ENCODE assay signal across 16 mouse cellular contexts in the genomic region with DNA sequence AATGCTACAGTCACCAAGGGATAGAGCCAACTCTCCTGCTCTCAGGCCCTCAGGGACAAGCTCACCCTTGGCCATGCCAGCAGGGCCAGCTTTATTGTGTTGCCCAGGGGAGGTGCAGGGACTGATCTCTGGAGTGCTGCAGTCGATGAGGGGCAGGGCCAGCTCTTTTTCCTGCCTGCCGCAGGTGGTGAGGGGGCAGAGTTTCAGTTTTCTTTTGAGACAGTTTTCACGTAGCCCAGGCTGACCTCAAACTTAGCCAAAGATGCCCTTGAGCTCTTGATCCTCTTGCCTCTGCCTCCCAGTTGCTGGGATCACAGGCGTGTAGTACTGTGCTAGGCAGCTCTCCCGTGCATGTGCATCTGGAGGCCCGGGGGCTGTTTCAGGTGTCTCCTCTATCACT. TPM values are rescaled to one million over a fixed set of nuclear protein-coding genes. Genes with fewer than 3 reads are reported as not detected.
"Had no signal": no experiment of that assay in that cellular context is flagged by ENCODE, and none has a peak within 500 bp of the region (broad histone marks: within the 10 kb centered on the region; RNA-seq: fewer than 3 reads in every experiment).

No protein-coding gene starts in this region.

- H3K4me2 ChIP-seq: limb, embryonic 15.5 days; liver, embryonic 13.5 days; neural tube, embryonic 12.5 days; stomach, embryonic 15.5 days had no signal

- H3K4me3 ChIP-seq: limb, embryonic 15.5 days; liver, embryonic 13.5 days; neural tube, embryonic 12.5 days; stomach, embryonic 15.5 days had no signal

- H3K36me3 ChIP-seq: limb, embryonic 15.5 days; liver, embryonic 13.5 days; neural tube, embryonic 12.5 days; stomach, embryonic 15.5 days had no signal

- ATAC-seq: intestine, embryonic 16.5 days had no signal

- H3K27me3 ChIP-seq: limb, embryonic 15.5 days; neural tube, embryonic 12.5 days; stomach, embryonic 15.5 days had no signal

- H3K9ac ChIP-seq: limb, embryonic 15.5 days; liver, embryonic 13.5 days; neural tube, embryonic 12.5 days; stomach, embryonic 15.5 days had no signal

- H3K4me1 ChIP-seq: limb, embryonic 15.5 days; liver, embryonic 13.5 days; neural tube, embryonic 12.5 days; stomach, embryonic 15.5 days had no signal

- H3K27ac ChIP-seq: limb, embryonic 15.5 days; liver, embryonic 13.5 days; neural tube, embryonic 12.5 days; stomach, embryonic 15.5 days had no signal

- H3K9me3 ChIP-seq: limb, embryonic 15.5 days; liver, embryonic 13.5 days; neural tube, embryonic 12.5 days; stomach, embryonic 15.5 days had no signal

- DNase-seq: layer of hippocampus, adult 9-11 months; layer of hippocampus, postnatal 36 days; liver, embryonic 13.5 days; lung, adult 18-20 months; lung, postnatal 10 days; midbrain, embryonic 14.5 days; right cerebral cortex, postnatal 4 days; spleen, adult 18-20 months; thymus, adult 2 months; thymus, postnatal 25 days had no signal

RNA-seq across cellular contexts. Expression of a gene that starts 1.2 kb away (rescaled TPM):
- total RNA-seq: layer of hippocampus, adult 18-20 months; left cerebral cortex, adult 8-10 months had no signal

RNA-seq across cellular contexts. Expression of a gene that starts 39.1 kb away (rescaled TPM):
- total RNA-seq: layer of hippocampus, adult 18-20 months had no signal
- polyA plus RNA-seq: midbrain, embryonic 14.5 days; neural tube, embryonic 12.5 days had no signal
